Mouse (Mus musculus): ENCODE measurements at regions not wholly inside any gene's neighbourhood (a gene's known extent, or its start where the extent isn't known, plus 50 kb on each side); places are given as distances from the start of the nearest gene placed in this dataset.

DNA sequence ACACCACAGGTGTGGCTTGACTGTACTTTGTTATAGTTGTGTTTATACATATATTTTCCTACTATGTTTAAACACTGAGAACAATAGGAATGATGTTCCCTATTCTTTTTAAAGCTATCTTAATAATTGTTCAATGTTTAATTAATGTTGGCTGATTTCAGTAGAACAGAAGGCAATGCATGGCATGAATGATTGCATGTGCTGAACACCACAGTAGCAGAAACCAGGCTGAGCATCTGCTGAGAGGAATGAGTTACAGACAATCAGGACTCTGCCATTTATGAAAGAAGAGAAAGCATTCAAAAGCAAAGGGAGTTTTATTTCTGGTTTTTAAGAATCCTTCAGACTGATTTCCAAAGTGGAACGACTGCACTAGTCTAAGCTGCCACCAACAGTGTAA, 794.4 kb upstream of the Intu start:
- Histone ChIP-seq H3K36me3 (ENCODE audit: control insufficient read depth, insufficient read depth) (no peaks in the 10 kb centered on the region), H3K27me3 (ENCODE audit: control insufficient read depth, insufficient read depth, insufficient read length) (no peaks in the 10 kb centered on the region), H3K79me2 (ENCODE audit: control insufficient read depth, insufficient read depth) (no peaks in the 10 kb centered on the region), H3K4me3 (no peak overlapping the region), H3ac (ENCODE audit: control insufficient read depth, insufficient read length) (no peak overlapping the region), H3K4me2 (ENCODE audit: low read depth) (no peak overlapping the region)
- no peak for TF ChIP-seq MYOD1 (IDR thresholded peaks at IDR 0.05; ENCODE audit: control insufficient read depth in 1 of 3, insufficient read length in 2 of 3, low read depth in 2 of 3)
- TF ChIP-seq TCF12 (IDR thresholded peaks at IDR 0.05; ENCODE audit: insufficient read depth, poor library complexity, severe bottlenecking): no peak
- TF ChIP-seq E2F4 (IDR thresholded peaks at IDR 0.05; ENCODE audit: insufficient read depth): no peak
- TF ChIP-seq POLR2AphosphoS2 (IDR thresholded peaks at IDR 0.05; ENCODE audit: insufficient read length, low read depth): no peak
- TF ChIP-seq REST (IDR thresholded peaks at IDR 0.05; ENCODE audit: insufficient read depth, insufficient read length): no peak
- no peak for TF ChIP-seq MAX (IDR thresholded peaks at IDR 0.05; ENCODE audit: low read depth)
- no peak for TF ChIP-seq SRF (IDR thresholded peaks at IDR 0.05; ENCODE audit: control insufficient read depth, insufficient read length, low read depth)
- TF ChIP-seq TCF3 (IDR thresholded peaks at IDR 0.05; ENCODE audit: insufficient read length, low read depth): no peak
- no peak for TF ChIP-seq USF1 (IDR thresholded peaks at IDR 0.05; ENCODE audit: low read depth)
- TF ChIP-seq MYOG (IDR thresholded peaks at IDR 0.05; ENCODE audit: control insufficient read depth in 1 of 3, insufficient read depth in 1 of 3, insufficient read length in 2 of 3, low read depth in 2 of 3): no peak
- no peak for TF ChIP-seq CEBPB (IDR thresholded peaks at IDR 0.05; ENCODE audit: insufficient read depth, poor library complexity, severe bottlenecking)
- TF ChIP-seq POLR2A (IDR thresholded peaks at IDR 0.05; ENCODE audit: insufficient read length, low read depth): no peak

GRCm38 (mm10) chr3:39745947-39746346, 785.1 kb upstream of the Intu start:
- Histone ChIP-seq H3K36me3 (ENCODE audit: control insufficient read depth, insufficient read depth) (no peaks in the 10 kb centered on the region), H3K4me2 (ENCODE audit: low read depth) (no peak overlapping the region), H3K79me2 (ENCODE audit: control insufficient read depth, insufficient read depth) (no peaks in the 10 kb centered on the region), H3ac (ENCODE audit: control insufficient read depth, insufficient read length) (no peak overlapping the region), H3K27me3 (ENCODE audit: control insufficient read depth, insufficient read depth, insufficient read length) (no peaks in the 10 kb centered on the region), H3K4me3 (no peak overlapping the region)
- TF ChIP-seq MYOG (IDR thresholded peaks at IDR 0.05; ENCODE audit: control insufficient read depth in 1 of 3, insufficient read depth in 1 of 3, insufficient read length in 2 of 3, low read depth in 2 of 3): no peak
- no peak for TF ChIP-seq POLR2AphosphoS2 (IDR thresholded peaks at IDR 0.05; ENCODE audit: insufficient read length, low read depth)
- no peak for TF ChIP-seq MAX (IDR thresholded peaks at IDR 0.05; ENCODE audit: low read depth)
- TF ChIP-seq TCF12 (IDR thresholded peaks at IDR 0.05; ENCODE audit: insufficient read depth, poor library complexity, severe bottlenecking): no peak
- TF ChIP-seq MYOD1 (IDR thresholded peaks at IDR 0.05; ENCODE audit: control insufficient read depth in 1 of 3, insufficient read length in 2 of 3, low read depth in 2 of 3): no peak
- no peak for TF ChIP-seq TCF3 (IDR thresholded peaks at IDR 0.05; ENCODE audit: insufficient read length, low read depth)
- no peak for TF ChIP-seq REST (IDR thresholded peaks at IDR 0.05; ENCODE audit: insufficient read depth, insufficient read length)
- TF ChIP-seq SRF (IDR thresholded peaks at IDR 0.05; ENCODE audit: control insufficient read depth, insufficient read length, low read depth): no peak
- TF ChIP-seq E2F4 (IDR thresholded peaks at IDR 0.05; ENCODE audit: insufficient read depth): no peak
- no peak for TF ChIP-seq USF1 (IDR thresholded peaks at IDR 0.05; ENCODE audit: low read depth)
- TF ChIP-seq POLR2A (IDR thresholded peaks at IDR 0.05; ENCODE audit: insufficient read length, low read depth): no peak
- TF ChIP-seq CEBPB (IDR thresholded peaks at IDR 0.05; ENCODE audit: insufficient read depth, poor library complexity, severe bottlenecking): no peak

- H3K4me2 ChIP-seq (ENCODE audit: low read depth): no peak overlapping the region
- no peak overlapping the region for H3K4me3 ChIP-seq
- no peaks in the 10 kb centered on the region for H3K79me2 ChIP-seq (ENCODE audit: control insufficient read depth, insufficient read depth)
- H3K36me3 ChIP-seq (ENCODE audit: control insufficient read depth, insufficient read depth): no peaks in the 10 kb centered on the region
- no peak for TF ChIP-seq E2F4 (IDR thresholded peaks at IDR 0.05; ENCODE audit: insufficient read depth)
- TF ChIP-seq MAX (IDR thresholded peaks at IDR 0.05; ENCODE audit: low read depth): no peak
- no peak for TF ChIP-seq MYOD1 (IDR thresholded peaks at IDR 0.05; ENCODE audit: control insufficient read depth in 1 of 3, insufficient read length in 2 of 3, low read depth in 2 of 3)
- TF ChIP-seq POLR2A (IDR thresholded peaks at IDR 0.05; ENCODE audit: insufficient read length, low read depth): no peak
- no peak for TF ChIP-seq CEBPB (IDR thresholded peaks at IDR 0.05; ENCODE audit: insufficient read depth, poor library complexity, severe bottlenecking)
- no peak for TF ChIP-seq POLR2AphosphoS2 (IDR thresholded peaks at IDR 0.05; ENCODE audit: insufficient read length, low read depth)
- no peak for TF ChIP-seq REST (IDR thresholded peaks at IDR 0.05; ENCODE audit: insufficient read depth, insufficient read length)
- H3ac ChIP-seq (ENCODE audit: control insufficient read depth, insufficient read length): no peak overlapping the region
- H3K27me3 ChIP-seq (ENCODE audit: control insufficient read depth, insufficient read depth, insufficient read length): no peaks in the 10 kb centered on the region
Measured at GRCm38 (mm10) chr3:39768981-39769568, 762.0 kb upstream of the Intu start.

DNA sequence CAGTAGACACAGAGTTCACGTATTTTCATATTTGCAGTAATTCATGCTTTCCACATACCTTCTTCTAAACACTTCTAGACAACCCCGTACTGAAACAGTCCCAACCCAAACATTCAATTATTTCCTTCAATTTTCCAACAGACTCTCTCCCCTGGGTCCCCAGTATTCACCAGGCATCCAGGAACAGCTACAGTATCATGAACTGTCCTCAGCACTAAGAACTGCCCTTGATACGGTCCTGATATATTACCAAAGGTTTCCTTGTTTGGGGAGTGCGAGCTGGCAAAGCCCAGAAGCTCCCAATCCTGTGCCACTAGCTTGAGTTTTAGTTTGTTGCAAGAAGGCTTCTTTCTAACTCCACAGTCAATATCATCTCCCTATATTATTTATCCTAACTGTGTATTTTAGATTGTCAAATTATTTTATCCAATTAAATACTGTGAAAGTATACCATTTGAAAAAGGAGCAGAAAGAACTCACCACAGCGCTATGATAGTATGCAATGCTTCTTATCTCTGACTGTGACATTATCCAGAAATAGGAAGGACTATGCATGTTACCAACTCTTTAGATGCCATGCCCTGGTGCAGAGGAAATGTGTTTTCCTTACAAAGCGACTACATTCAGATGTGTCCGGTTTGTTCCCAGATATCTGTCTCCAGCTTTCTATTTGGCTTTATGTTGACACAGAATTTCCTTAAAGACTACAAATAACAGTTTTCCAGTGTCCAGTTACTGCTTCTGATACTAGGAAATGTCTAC, 754.6 kb upstream of the Intu start:
- TF ChIP-seq REST (IDR thresholded peaks at IDR 0.05; ENCODE audit: insufficient read depth, insufficient read length) (no peak), E2F4 (IDR thresholded peaks at IDR 0.05; ENCODE audit: insufficient read depth) (no peak), MYOG (IDR thresholded peaks at IDR 0.05; ENCODE audit: control insufficient read depth in 1 of 3, insufficient read depth in 1 of 3, insufficient read length in 2 of 3, low read depth in 2 of 3) (no peak), POLR2AphosphoS2 (IDR thresholded peaks at IDR 0.05; ENCODE audit: insufficient read length, low read depth) (no peak), CEBPB (IDR thresholded peaks at IDR 0.05; ENCODE audit: insufficient read depth, poor library complexity, severe bottlenecking) (no peak), USF1 (IDR thresholded peaks at IDR 0.05; ENCODE audit: low read depth) (no peak), TCF12 (IDR thresholded peaks at IDR 0.05; ENCODE audit: insufficient read depth, poor library complexity, severe bottlenecking) (no peak), MAX (IDR thresholded peaks at IDR 0.05; ENCODE audit: low read depth) (no peak), POLR2A (IDR thresholded peaks at IDR 0.05; ENCODE audit: insufficient read length, low read depth) (no peak), TCF3 (IDR thresholded peaks at IDR 0.05; ENCODE audit: insufficient read length, low read depth) (no peak), SRF (IDR thresholded peaks at IDR 0.05; ENCODE audit: control insufficient read depth, insufficient read length, low read depth) (no peak), MYOD1 (IDR thresholded peaks at IDR 0.05; ENCODE audit: control insufficient read depth in 1 of 3, insufficient read length in 2 of 3, low read depth in 2 of 3) (no peak)
- Histone ChIP-seq H3ac (ENCODE audit: control insufficient read depth, insufficient read length) (no peak overlapping the region), H3K4me2 (ENCODE audit: low read depth) (no peak overlapping the region), H3K27me3 (ENCODE audit: control insufficient read depth, insufficient read depth, insufficient read length) (no peaks in the 10 kb centered on the region), H3K36me3 (ENCODE audit: control insufficient read depth, insufficient read depth) (no peaks in the 10 kb centered on the region), H3K4me3 (no peak overlapping the region), H3K79me2 (ENCODE audit: control insufficient read depth, insufficient read depth) (no peaks in the 10 kb centered on the region)

Data from myocyte (in vitro differentiated cells).